11 mouse cellular contexts compared by ENCODE assay signal in the genomic region with DNA sequence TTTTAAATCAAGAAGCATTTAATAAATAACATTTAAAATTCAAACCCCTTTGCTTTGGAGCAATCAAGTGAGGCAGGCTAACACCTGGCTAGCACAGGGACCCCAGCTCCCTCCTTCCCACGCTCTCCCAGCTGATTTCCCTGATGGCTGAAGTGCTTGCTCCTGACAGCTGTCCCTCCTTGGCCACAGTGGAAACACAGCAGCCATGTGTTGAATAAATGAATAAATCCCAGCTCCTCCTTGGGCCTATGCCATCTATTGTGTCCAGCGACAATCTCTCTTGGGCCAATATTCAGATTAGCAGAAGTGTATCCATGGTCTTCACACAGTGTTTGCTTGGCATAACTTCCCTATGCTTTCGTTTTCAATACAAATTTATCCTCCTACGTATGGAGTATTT.
A peak's percentile ranks its signal among the peaks of the same experiment; 100 is the strongest.
DNase-seq lines count a peak whose midpoint lies in the region; ATAC-seq lines count a peak whose summit lies in the region.
"Had no signal": no experiment of that assay in that cellular context is flagged by ENCODE, and none has a peak within 500 bp of the region (broad histone marks: within the 10 kb centered on the region; RNA-seq: fewer than 3 reads in every experiment).

No protein-coding gene starts in this region.

- no peak overlapping the region for H3K9ac ChIP-seq in forebrain, embryonic 13.5 days
- H3K9ac ChIP-seq in forebrain, embryonic 11.5 days (ENCODE audit: low read length), result no peak overlapping the region

- no peaks in the 10 kb centered on the region for H3K27me3 ChIP-seq in forebrain, embryonic 13.5 days
- no peaks in the 10 kb centered on the region for H3K27me3 ChIP-seq in forebrain, embryonic 11.5 days (ENCODE audit: control insufficient read depth, insufficient read depth, low read length)

- H3K4me1 ChIP-seq in forebrain, embryonic 13.5 days, result 0 out of 2 replicates have a peak, but pooled peaks cover 4% of the 10 kb centered on the region
- H3K4me1 ChIP-seq in forebrain, embryonic 11.5 days (replicated peaks; ENCODE audit: control insufficient read depth, insufficient read depth, low read length), result no peaks in the 10 kb centered on the region

- WGBS in forebrain, embryonic 13.5 days, result 76% methylated on average over 4 of the region's 4 CpGs
- 78% methylated on average over 4 of the region's 4 CpGs for WGBS in forebrain, embryonic 11.5 days

- no peak overlapping the region for H3K4me3 ChIP-seq in forebrain, embryonic 13.5 days
- no peak overlapping the region for H3K4me3 ChIP-seq in forebrain, embryonic 11.5 days (ENCODE audit: low read depth, low read length)
- H3K4me3 ChIP-seq: gastrocnemius, adult 2 months had no signal

- H3K27ac ChIP-seq in forebrain, embryonic 13.5 days, result no peak overlapping the region
- H3K27ac ChIP-seq in forebrain, embryonic 11.5 days (ENCODE audit: low read depth, low read length), result no peak overlapping the region
- H3K27ac ChIP-seq: gastrocnemius, adult 2 months had no signal

- intact Hi-C loops in left cerebral cortex, postnatal 14 days (cut with DNase I), result no loop called here

- H3K9me3 ChIP-seq in forebrain, embryonic 13.5 days (replicated peaks), result no peaks in the 10 kb centered on the region
- H3K9me3 ChIP-seq in forebrain, embryonic 11.5 days (ENCODE audit: control insufficient read depth, low read length), result no peaks in the 10 kb centered on the region

- DNase-seq in forebrain, embryonic 11.5 days (ENCODE audit: low spot score), result no peak
- DNase-seq in left cerebral cortex, adult 11 months (ENCODE audit: low spot score), result peak; percentile 43
- no peak for DNase-seq in left cerebral cortex, postnatal 14 days (ENCODE audit: low spot score in 2 of 2)
- peak; percentile 31 to 51 for DNase-seq in layer of hippocampus, adult 8-10 months (ENCODE audit: low spot score in 2 of 2)
- peak; percentile 5 for DNase-seq in skeletal muscle tissue, adult 2 months (ENCODE audit: low read depth, low spot score)
- DNase-seq in kidney, adult 11 months, result no peak
- DNase-seq in thymus, postnatal 4 days, result no peak
- DNase-seq: gastrocnemius, adult 2 months; kidney, adult 18-20 months had no signal

- ATAC-seq in forebrain, embryonic 13.5 days, result peak; percentile 65; the same call in 1 of the 2 replicates
- ATAC-seq in forebrain, embryonic 11.5 days (replicated peaks; ENCODE audit: low FRiP score), result no peak
- ATAC-seq: lung, postnatal 0 days had no signal

- H3K36me3 ChIP-seq in forebrain, embryonic 13.5 days (ENCODE audit: poor library complexity, severe bottlenecking), result no peaks in the 10 kb centered on the region
- H3K36me3 ChIP-seq in forebrain, embryonic 11.5 days (ENCODE audit: control insufficient read depth, insufficient read depth, low read length), result no peaks in the 10 kb centered on the region

- no peak overlapping the region for H3K4me2 ChIP-seq in forebrain, embryonic 13.5 days
- no peak overlapping the region for H3K4me2 ChIP-seq in forebrain, embryonic 11.5 days (ENCODE audit: low read depth, low read length, severe bottlenecking)

Comparison
In these comparisons a context has a peak if more than half of its experiments do, and no peak if none do; other contexts are left out.
1. DNase-seq: peak in left cerebral cortex, adult 11 months (single experiment), layer of hippocampus, adult 8-10 months (2 of 2) and skeletal muscle tissue, adult 2 months (single experiment); none in forebrain, embryonic 11.5 days (single experiment), left cerebral cortex, postnatal 14 days (0 of 2), kidney, adult 11 months (single experiment) and thymus, postnatal 4 days (single experiment).